Mouse (Mus musculus) right cerebral cortex, adult 2 months (tissue): ENCODE results near the gene Slc39a10.
"Not testable (repeated sequence)": the region's sequence is repeated elsewhere in the genome, so short reads cannot be mapped to it uniquely, and the experiment has no call there.

Experiments
- DNase-seq, 2 experiments: peaks; one replicate each; pipeline ENCODE4 v3.0.0; 2021 to 2022; ENCODE audit warnings: low spot score in 2 of 2

Slc39a10 gene

DNA sequence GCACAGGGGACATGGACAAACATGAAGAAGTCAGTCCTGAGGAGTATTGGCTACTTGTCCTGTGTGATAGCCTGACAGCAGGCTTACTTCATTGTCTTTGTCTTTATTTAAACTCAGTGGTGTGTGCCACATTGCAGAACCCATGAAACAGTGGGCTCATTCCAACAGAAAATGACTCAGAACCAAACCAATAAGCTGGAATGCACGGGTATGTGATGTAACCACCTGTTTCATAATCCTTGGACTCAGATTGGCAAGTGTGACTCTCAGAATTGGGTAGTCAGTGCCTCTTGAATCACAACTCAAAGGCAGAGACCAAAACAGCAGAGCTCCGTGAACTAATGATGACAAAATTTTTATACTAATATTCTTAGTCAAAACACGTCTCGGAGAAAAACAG lies 110.4 kb downstream of the Slc39a10 start:
- not testable (repeated sequence) for DNase-seq

DNA sequence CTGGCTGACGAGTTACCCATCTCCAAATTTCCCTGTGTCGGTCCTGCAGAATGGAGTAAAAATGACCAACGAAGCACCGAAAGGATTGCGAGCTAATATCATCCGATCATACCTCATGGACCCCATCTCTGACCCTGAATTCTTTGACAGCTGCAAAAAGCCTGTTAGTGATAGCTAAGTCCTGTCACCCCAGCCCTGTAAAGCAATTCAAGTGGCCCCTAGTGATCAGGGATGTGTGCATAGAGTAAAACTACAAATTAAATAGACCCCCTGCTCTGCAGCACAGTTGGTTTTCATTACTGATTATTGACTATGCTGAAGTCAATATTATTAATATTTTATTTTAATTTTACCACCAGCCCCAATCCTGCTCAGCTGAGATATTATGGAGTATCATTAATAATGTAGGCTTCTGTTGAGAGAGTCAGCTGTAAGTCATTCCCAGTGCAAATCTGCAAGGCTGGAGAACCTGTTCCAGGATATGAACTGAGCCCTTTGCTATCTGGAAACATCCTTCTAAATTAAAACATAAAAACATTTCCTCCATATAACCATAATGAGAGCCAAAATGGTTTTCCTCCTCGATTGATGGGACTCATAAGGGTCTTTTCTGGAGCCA lies 122.5 kb downstream of the Slc39a10 start:
- not testable (repeated sequence) for DNase-seq

GRCm38 (mm10) chr1:46769318-46769717 lies 123.3 kb downstream of the Slc39a10 start:
- not testable (repeated sequence) for DNase-seq

DNA sequence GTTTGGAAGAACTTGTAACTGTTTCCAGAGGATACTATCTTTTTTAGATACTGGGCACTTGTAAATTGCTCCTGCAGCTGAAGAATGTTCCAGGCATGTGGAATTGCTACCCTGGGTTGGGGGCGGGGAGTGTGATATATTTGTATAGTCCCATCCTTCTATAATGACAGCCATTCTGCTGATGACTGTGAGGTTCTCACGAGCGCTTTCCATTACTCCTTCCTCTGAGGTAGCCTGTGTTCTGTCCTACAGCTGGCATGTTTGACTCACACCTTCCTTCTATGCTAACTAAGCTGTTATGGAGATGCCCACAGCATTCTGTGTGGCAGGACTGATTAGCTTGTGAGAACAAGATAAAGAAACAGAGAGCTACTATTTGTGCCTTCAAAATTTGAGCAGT lies 128.1 kb downstream of the Slc39a10 start:
- DNase-seq = not testable (repeated sequence)
